Mouse (Mus musculus) MEL (cell line): Measurements from ENCODE around the gene BC048679. TPM values are rescaled to one million over a fixed set of nuclear protein-coding genes. Genes with fewer than 3 reads are reported as not detected.

Source experiments
- DNase-seq: peaks from one replicate; pipeline ENCODE4 v3.0.0; 2011; ENCODE audit warnings: low read depth, low spot score
- H3K27ac ChIP-seq: 2 replicates; pipeline ENCODE4 v1.5.1; 2012; ENCODE audit warnings: low read depth, mild to moderate bottlenecking, control low read depth, low read length, moderate library complexity; ENCODE audit not compliant: control insufficient read depth
- H3K27me3 ChIP-seq, 2 experiments: fragments of 150-350 bp in 1 of 2; sonication (generic) in 1 of 2; 2 replicates each; pipeline ENCODE4 v1.6.1; 2012; ENCODE audit warnings: low read length in 2 of 2, mild to moderate bottlenecking in 2 of 2, improper control_type of control experiment in 1 of 2, moderate library complexity in 1 of 2; ENCODE audit not compliant: insufficient read depth in 2 of 2, control insufficient read depth in 1 of 2
- H3K36me3 ChIP-seq, 2 experiments: 2 replicates each; pipeline ENCODE4 v1.6.1; 2012 to 2014; ENCODE audit warnings: low read length in 2 of 2, improper control_type of control experiment in 1 of 2, inconsistent platforms in 1 of 2, mild to moderate bottlenecking in 1 of 2; ENCODE audit not compliant: insufficient read depth in 2 of 2, control insufficient read depth in 1 of 2
- H3K4me1 ChIP-seq, 2 experiments: fragments of 150-350 bp in 1 of 2; sonication (generic) in 1 of 2; 2 replicates each; pipeline ENCODE4 v1.6.1; 2012; ENCODE audit warnings: low read length in 2 of 2, improper control_type of control experiment in 1 of 2, mild to moderate bottlenecking in 1 of 2; ENCODE audit not compliant: insufficient read depth in 2 of 2, control insufficient read depth in 1 of 2
- H3K4me3 ChIP-seq, 2 experiments: fragments of 150-350 bp in 1 of 2; sonication (generic) in 1 of 2; 2 replicates each; pipeline ENCODE4 v1.5.1; 2012; ENCODE audit warnings: low read depth in 2 of 2, low read length in 2 of 2, mild to moderate bottlenecking in 2 of 2, moderate library complexity in 2 of 2, control low read depth in 1 of 2, improper control_type of control experiment in 1 of 2; ENCODE audit not compliant: control insufficient read depth in 1 of 2, insufficient read depth in 1 of 2
- H3K79me2 ChIP-seq: 2 replicates; pipeline ENCODE4 v1.6.1; 2012; ENCODE audit warnings: mild to moderate bottlenecking, low read length, moderate library complexity; ENCODE audit not compliant: control insufficient read depth, poor library complexity, insufficient read depth
- H3K9ac ChIP-seq: 2 replicates; pipeline ENCODE4 v1.6.1; 2012; ENCODE audit warnings: low read depth, mild to moderate bottlenecking, control low read depth, low read length, moderate library complexity; ENCODE audit not compliant: control insufficient read depth, poor library complexity, severe bottlenecking
- H3K9me3 ChIP-seq: fragments of 150-350 bp; sonication (generic); replicated peaks from 2 replicates; pipeline ENCODE4 v1.6.1; 2012; ENCODE audit warnings: mild to moderate bottlenecking, low read length, improper control_type of control experiment, moderate library complexity; ENCODE audit not compliant: insufficient read depth
- CHD1 ChIP-seq: IDR thresholded peaks from 2 replicates; pipeline ENCODE4 v1.6.1; 2012; ENCODE audit warnings: low read depth, mild to moderate bottlenecking, inconsistent platforms, low read length, improper control_type of control experiment
- CTCF ChIP-seq, 3 experiments: IDR thresholded peaks in 2 of 3; conservative IDR thresholded peaks in 1 of 3; 2 replicates each; pipeline ENCODE4 v1.5.1; 2011 to 2012; ENCODE audit warnings: low read length in 3 of 3, low read depth in 2 of 3, mild to moderate bottlenecking in 2 of 3, improper control_type of control experiment in 1 of 3, inconsistent platforms in 1 of 3, mixed read lengths in 1 of 3, moderate library complexity in 1 of 3; ENCODE audit not compliant: control insufficient read depth in 1 of 3, insufficient read depth in 1 of 3, poor library complexity in 1 of 3, severe bottlenecking in 1 of 3
- E2F4 ChIP-seq: IDR thresholded peaks from 2 replicates; pipeline ENCODE4 v1.6.1; 2011; ENCODE audit warnings: low read depth, low read length, improper control_type of control experiment, borderline replicate concordance
- ETS1 ChIP-seq: IDR thresholded peaks from 2 replicates; pipeline ENCODE4 v1.6.1; 2012; ENCODE audit warnings: low read depth, mild to moderate bottlenecking, inconsistent platforms, low read length, improper control_type of control experiment, moderate library complexity
- NELFE ChIP-seq: IDR thresholded peaks from 2 replicates; pipeline ENCODE4 v1.6.1; 2011; ENCODE audit warnings: low read depth, low read length, improper control_type of control experiment
- RAD21 ChIP-seq: IDR thresholded peaks from 2 replicates; pipeline ENCODE4 v1.6.1; 2011; ENCODE audit warnings: mild to moderate bottlenecking, low read depth, low read length, improper control_type of control experiment
- RCOR1 ChIP-seq: IDR thresholded peaks from 2 replicates; pipeline ENCODE4 v1.6.1; 2012; ENCODE audit warnings: low read depth, mild to moderate bottlenecking, inconsistent platforms, low read length, improper control_type of control experiment
- UBTF ChIP-seq: IDR thresholded peaks from 2 replicates; pipeline ENCODE4 v1.6.1; 2012; ENCODE audit warnings: low read depth, mild to moderate bottlenecking, inconsistent platforms, low read length, improper control_type of control experiment, moderate library complexity, borderline replicate concordance; ENCODE audit not compliant: insufficient read depth
- USF1 ChIP-seq: IDR thresholded peaks from 2 replicates; pipeline ENCODE4 v1.6.1; 2014; ENCODE audit warnings: low read depth, mild to moderate bottlenecking, inconsistent platforms, low read length, improper control_type of control experiment, moderate library complexity
- ZC3H11A ChIP-seq: IDR thresholded peaks from 2 replicates; pipeline ENCODE4 v1.6.1; 2012; ENCODE audit warnings: low read depth, mild to moderate bottlenecking, inconsistent platforms, low read length, improper control_type of control experiment
- polyA plus RNA-seq, 2 experiments: library from polyadenylated mRNA; stranded (reverse) in 1 of 2; unstranded in 1 of 2; fragments of >175 nt in 1 of 2; fragments of >200 nt in 1 of 2; gene quantifications; 2 replicates each; pipeline versions ENCODE4 v1.2.1 to v1.2.4; 2012; ENCODE audit warnings: low replicate concordance in 2 of 2, low read depth in 1 of 2; ENCODE audit not compliant: insufficient read length in 2 of 2, insufficient read depth in 1 of 2, missing spikeins in 1 of 2
- total RNA-seq: library from RNA; depleted of rRNA; stranded (reverse); fragments of 300-350 nt; gene quantifications from 2 replicates; pipeline ENCODE4 v1.2.3, GENCODE M21; 2012; rRNA removed

Gene BC048679
- total and polyA plus RNA-seq, 3 experiments: not detected

DNA sequence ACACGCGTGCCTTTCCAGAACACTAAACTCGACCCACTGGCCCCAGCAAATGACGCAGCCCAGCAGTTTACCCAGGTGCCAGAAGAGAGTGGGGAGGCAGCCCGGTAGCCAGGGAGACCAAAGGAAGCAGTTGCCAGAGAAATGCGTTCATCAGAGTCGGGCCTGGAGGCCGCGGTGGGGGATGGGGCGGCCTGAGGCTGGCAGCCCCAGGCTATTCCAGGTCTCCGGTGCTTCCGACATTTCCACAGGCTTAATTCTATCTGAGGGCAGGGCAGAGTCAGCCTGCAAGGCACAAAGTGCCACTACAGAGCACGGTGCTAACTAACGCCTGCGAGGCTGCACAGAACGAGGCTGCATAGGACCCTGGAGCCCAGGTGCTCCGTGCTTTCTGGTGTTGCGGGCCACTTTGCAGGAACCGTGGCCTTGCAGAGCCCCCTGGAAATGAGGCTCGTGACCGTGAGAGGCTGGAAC is 45.1 kb downstream of the BC048679 start:
- Histone ChIP-seq H3K4me1 (no peaks in the 10 kb centered on the region), H3K79me2 (no peaks in the 10 kb centered on the region), H3K4me3 (no peak overlapping the region), H3K27me3 (peaks cover 0 to 1% of the 10 kb centered on the region in 2 experiments; a peak in 1 of 4 replicates), H3K36me3 (no peaks in the 10 kb centered on the region), H3K27ac (no peak overlapping the region), H3K9me3 (no peaks in the 10 kb centered on the region), H3K9ac (no peak overlapping the region)
- no peak for TF ChIP-seq E2F4
- TF ChIP-seq NELFE: no peak
- TF ChIP-seq RCOR1: no peak
- no peak for TF ChIP-seq ZC3H11A
- TF ChIP-seq UBTF: no peak
- TF ChIP-seq USF1: no peak
- no peak for TF ChIP-seq RAD21
- no peak for TF ChIP-seq CHD1
- TF ChIP-seq ETS1: no peak
- no peak for TF ChIP-seq CTCF (IDR thresholded peaks at IDR 0.05 in 2 of 3, conservative IDR thresholded peaks at IDR 0.05 in 1 of 3; ENCODE audit: control insufficient read depth in 1 of 3, insufficient read depth in 1 of 3, low read depth in 2 of 3, low read length in 3 of 3, poor library complexity in 1 of 3, severe bottlenecking in 1 of 3)
- no peak for DNase-seq

Other genes with a start within 250 kb of the BC048679 start
- 3,976 and 4,252 TPM in 2 replicates for gene Rps17, start 153.0 kb downstream of the BC048679 start, total RNA-seq
- gene Rps17, start 153.0 kb downstream of the BC048679 start, polyA plus RNA-seq: over 10,000 TPM in 1 of 2 experiments, 1,000 to 10,000 TPM in 1; 2,738 to 10,538 TPM
- gene Cpeb1, start 42.8 kb downstream of the BC048679 start, total RNA-seq: not detected in 2 replicates
- gene Cpeb1, start 42.8 kb downstream of the BC048679 start, polyA plus RNA-seq: not detected
- gene Ap3b2, start 4.4 kb downstream of the BC048679 start, total RNA-seq: not detected in 2 replicates
- gene Ap3b2, start 4.4 kb downstream of the BC048679 start, polyA plus RNA-seq: not detected
- not detected in 2 replicates for gene Fsd2, start 68.7 kb upstream of the BC048679 start, total RNA-seq
- gene Fsd2, start 68.7 kb upstream of the BC048679 start, polyA plus RNA-seq: under 1 TPM in 1 of 2 experiments, not detected in 1; 0.03 TPM
- gene Whamm, start 73.0 kb upstream of the BC048679 start, total RNA-seq: 9.4 and 11.1 TPM in 2 replicates
- gene Whamm, start 73.0 kb upstream of the BC048679 start, polyA plus RNA-seq: 10 to 100 TPM in 1 of 2 experiments, not detected in 1; 22.9 TPM
- gene Homer2, start 209.2 kb upstream of the BC048679 start, total RNA-seq: 18.4 and 19.4 TPM in 2 replicates
- 10 to 100 TPM in 1 of 2 experiments, not detected in 1; 39.0 TPM for gene Homer2, start 209.2 kb upstream of the BC048679 start, polyA plus RNA-seq